Mouse (Mus musculus): Measurements from ENCODE around the gene Tas2r126.

The Tas2r126 gene

GRCm38 (mm10) chr6:42476235-42476634 is 41.9 kb downstream of the Tas2r126 start, which contains the start of gene Olfr457:
Gene Olfr457 (minus strand): TSS chr6:42476335.
- ATAC-seq (ENCODE audit: insufficient number of reproducible peaks, low FRiP score, low TSS enrichment): no peak

GRCm38 (mm10) chr6:42484633-42485032 is 50.3 kb downstream of the Tas2r126 start:
- ATAC-seq (ENCODE audit: insufficient number of reproducible peaks, low FRiP score, low TSS enrichment): no peak
